Mouse (Mus musculus): ENCODE data around the gene Tra2b. TPM values are rescaled to one million over a fixed set of nuclear protein-coding genes. Genes with fewer than 3 reads are reported as not detected.

The Tra2b gene
- total and polyA plus RNA-seq, 2 experiments: 12.8 to 53.4 TPM

DNA sequence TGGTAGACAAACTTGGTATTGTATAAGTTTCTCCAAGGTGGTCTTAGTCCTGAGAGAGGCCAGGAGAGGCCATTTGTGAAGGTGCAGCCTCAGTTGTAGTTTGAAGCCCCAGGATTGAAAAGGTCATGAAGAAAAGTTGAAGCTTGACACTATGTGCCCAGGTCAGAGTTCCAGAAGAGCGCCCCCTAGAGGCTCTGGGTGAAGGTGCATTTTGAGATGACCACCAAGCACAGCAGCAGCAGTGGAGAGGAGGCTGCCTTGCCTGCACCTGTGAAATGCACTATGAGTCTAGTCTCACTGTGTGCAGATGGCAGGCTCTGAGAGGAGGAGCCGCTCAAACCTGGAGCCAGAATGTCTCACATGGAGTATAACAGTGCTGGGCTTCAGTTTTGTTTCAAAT, 27.8 kb upstream of the Tra2b start:
- Histone ChIP-seq H3K27ac (replicated peaks; ENCODE audit: insufficient read depth, low read depth, low read length) (no peak overlapping the region), H3K4me1 (ENCODE audit: control insufficient read depth, insufficient read depth, low read length) (no peaks in the 10 kb centered on the region), H3K79me2 (ENCODE audit: control insufficient read depth, insufficient read depth, low read length) (no peaks in the 10 kb centered on the region), H3K4me3 (ENCODE audit: insufficient read depth, low read depth, low read length) (no peak overlapping the region), H3K27me3 (ENCODE audit: control insufficient read depth, insufficient read depth, low read length) (no peaks in the 10 kb centered on the region), H3K36me3 (ENCODE audit: control insufficient read depth, insufficient read depth, low read length) (no peaks in the 10 kb centered on the region), H3K9ac (ENCODE audit: low read depth, low read length) (no peak overlapping the region)
- TF ChIP-seq CTCF (IDR thresholded peaks at IDR 0.05; ENCODE audit: low read depth, low read length): peak; percentile 64
- no peak for TF ChIP-seq POLR2A (IDR thresholded peaks at IDR 0.05; ENCODE audit: extremely low read depth, insufficient read depth, low read length)
- WGBS: 59% methylated on average over 2 of the region's 2 CpGs
- no peak for DNase-seq (ENCODE audit: extremely low read depth, low read depth, low spot score)

DNA sequence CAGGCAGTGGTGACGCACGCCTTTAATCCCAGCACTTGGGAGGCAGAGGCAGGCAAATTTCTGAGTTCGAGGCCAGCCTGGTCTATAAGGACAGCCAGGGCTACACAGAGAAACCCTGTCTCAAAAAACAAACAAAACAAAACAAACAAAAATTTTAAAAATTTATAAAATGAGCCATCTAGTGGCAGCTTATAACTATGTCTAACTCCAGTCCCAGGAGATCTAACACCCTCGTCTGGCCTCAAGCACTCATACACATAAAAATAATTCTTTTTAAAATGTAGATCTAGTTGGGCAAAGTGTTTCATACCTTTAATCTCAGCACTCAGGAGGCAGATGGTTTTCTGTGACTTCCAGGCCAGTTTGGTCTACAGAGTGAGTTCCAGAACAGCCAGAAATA, 26.6 kb upstream of the Tra2b start:
- H3K9ac ChIP-seq (ENCODE audit: low read depth, low read length): no peak overlapping the region
- no peaks in the 10 kb centered on the region for H3K4me1 ChIP-seq (ENCODE audit: control insufficient read depth, insufficient read depth, low read length)
- H3K27me3 ChIP-seq (ENCODE audit: control insufficient read depth, insufficient read depth, low read length): no peaks in the 10 kb centered on the region
- no peaks in the 10 kb centered on the region for H3K36me3 ChIP-seq (ENCODE audit: control insufficient read depth, insufficient read depth, low read length)
- 79% methylated on average over 4 of the region's 4 CpGs for WGBS
- no peak for DNase-seq (ENCODE audit: extremely low read depth, low read depth, low spot score)
- H3K27ac ChIP-seq (replicated peaks; ENCODE audit: insufficient read depth, low read depth, low read length): no peak overlapping the region
- no peak for TF ChIP-seq POLR2A (IDR thresholded peaks at IDR 0.05; ENCODE audit: extremely low read depth, insufficient read depth, low read length)
- no peak for TF ChIP-seq CTCF (IDR thresholded peaks at IDR 0.05; ENCODE audit: low read depth, low read length)
- H3K79me2 ChIP-seq (ENCODE audit: control insufficient read depth, insufficient read depth, low read length): no peaks in the 10 kb centered on the region
- H3K4me3 ChIP-seq (ENCODE audit: insufficient read depth, low read depth, low read length): no peak overlapping the region

DNA sequence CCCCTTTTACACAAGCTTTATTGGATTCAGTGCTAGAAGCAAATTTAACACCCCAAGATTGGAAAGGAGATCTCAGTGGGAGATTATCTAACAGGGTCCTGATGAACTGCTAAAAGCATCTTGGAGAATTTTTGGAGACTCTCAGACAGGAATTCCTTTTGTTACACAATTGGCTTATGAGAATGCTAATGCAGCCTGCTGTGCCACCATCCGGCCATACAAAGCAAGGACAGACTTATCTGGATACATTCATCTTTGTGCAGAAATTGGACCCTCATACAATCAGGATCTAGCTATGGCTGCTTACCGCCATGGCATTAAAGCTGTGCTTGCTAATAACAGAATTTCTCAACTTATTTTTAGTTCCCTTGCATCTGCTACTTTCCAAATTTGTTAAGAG, 23.8 kb upstream of the Tra2b start:
- Histone ChIP-seq H3K27ac (replicated peaks; ENCODE audit: insufficient read depth, low read depth, low read length) (no peak overlapping the region), H3K79me2 (ENCODE audit: control insufficient read depth, insufficient read depth, low read length) (no peaks in the 10 kb centered on the region), H3K36me3 (ENCODE audit: control insufficient read depth, insufficient read depth, low read length) (no peaks in the 10 kb centered on the region), H3K4me1 (ENCODE audit: control insufficient read depth, insufficient read depth, low read length) (no peaks in the 10 kb centered on the region), H3K4me3 (ENCODE audit: insufficient read depth, low read depth, low read length) (no peak overlapping the region), H3K9ac (ENCODE audit: low read depth, low read length) (no peak overlapping the region), H3K27me3 (ENCODE audit: control insufficient read depth, insufficient read depth, low read length) (no peaks in the 10 kb centered on the region)
- no peak for DNase-seq (ENCODE audit: extremely low read depth, low read depth, low spot score)
- TF ChIP-seq CTCF (IDR thresholded peaks at IDR 0.05; ENCODE audit: low read depth, low read length): no peak
- no peak for TF ChIP-seq POLR2A (IDR thresholded peaks at IDR 0.05; ENCODE audit: extremely low read depth, insufficient read depth, low read length)
- 85% methylated on average over 2 of the region's 2 CpGs for WGBS

DNA sequence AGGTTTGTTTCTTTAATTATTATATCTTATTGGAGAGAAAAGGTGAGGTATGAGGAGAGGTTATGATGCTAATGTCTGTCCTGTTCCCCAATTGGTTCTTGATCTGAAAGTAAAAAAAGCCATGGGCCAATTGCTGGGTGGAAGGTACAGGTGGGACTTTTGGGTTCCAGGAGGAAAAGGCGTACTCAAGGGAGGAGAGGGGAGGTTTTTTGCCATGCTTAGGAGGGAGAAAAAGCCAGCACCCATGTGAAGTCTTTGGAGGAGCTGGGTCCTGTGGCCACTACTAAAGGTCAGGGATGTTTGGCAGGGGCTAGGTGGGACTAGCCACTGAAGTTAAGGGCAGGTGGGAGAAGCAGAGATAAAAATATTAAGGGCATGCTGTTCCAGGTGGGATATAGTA, 21.2 kb upstream of the Tra2b start:
- H3K4me3 ChIP-seq (ENCODE audit: insufficient read depth, low read depth, low read length): no peak overlapping the region
- H3K27me3 ChIP-seq (ENCODE audit: control insufficient read depth, insufficient read depth, low read length): no peaks in the 10 kb centered on the region
- no peak overlapping the region for H3K9ac ChIP-seq (ENCODE audit: low read depth, low read length)
- TF ChIP-seq CTCF (IDR thresholded peaks at IDR 0.05; ENCODE audit: low read depth, low read length) (no peak), POLR2A (IDR thresholded peaks at IDR 0.05; ENCODE audit: extremely low read depth, insufficient read depth, low read length) (no peak)
- H3K4me1 ChIP-seq (ENCODE audit: control insufficient read depth, insufficient read depth, low read length): no peaks in the 10 kb centered on the region
- H3K36me3 ChIP-seq (ENCODE audit: control insufficient read depth, insufficient read depth, low read length): no peaks in the 10 kb centered on the region
- 100% methylated on average over 1 of the region's 1 CpGs for WGBS
- no peak overlapping the region for H3K27ac ChIP-seq (replicated peaks; ENCODE audit: insufficient read depth, low read depth, low read length)
- H3K79me2 ChIP-seq (ENCODE audit: control insufficient read depth, insufficient read depth, low read length): no peaks in the 10 kb centered on the region
- no peak for DNase-seq (ENCODE audit: extremely low read depth, low read depth, low spot score)

DNA sequence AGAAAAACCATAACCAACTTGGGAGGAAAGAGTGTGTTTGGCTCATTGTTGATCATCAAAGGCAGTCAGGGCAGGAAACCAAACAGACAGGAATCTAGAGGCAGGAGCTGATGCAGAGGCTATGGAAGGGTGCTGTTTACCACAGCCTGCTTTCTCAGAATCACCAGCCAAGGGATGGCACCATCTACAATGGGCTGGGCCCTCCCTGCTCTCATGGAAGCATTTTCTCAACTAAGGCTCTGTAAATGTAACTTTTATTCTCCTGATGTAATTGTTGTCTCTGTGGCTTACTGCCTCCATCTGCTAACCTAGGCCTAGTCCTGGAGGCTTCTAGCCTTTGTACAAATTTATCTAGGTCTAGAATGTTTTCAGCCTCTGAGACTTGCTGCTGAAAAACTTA, 10.7 kb upstream of the Tra2b start:
- H3K27ac ChIP-seq (replicated peaks; ENCODE audit: insufficient read depth, low read depth, low read length): no peak overlapping the region
- no peaks in the 10 kb centered on the region for H3K27me3 ChIP-seq (ENCODE audit: control insufficient read depth, insufficient read depth, low read length)
- no peak for TF ChIP-seq POLR2A (IDR thresholded peaks at IDR 0.05; ENCODE audit: extremely low read depth, insufficient read depth, low read length)
- no peak for TF ChIP-seq CTCF (IDR thresholded peaks at IDR 0.05; ENCODE audit: low read depth, low read length)
- no peaks in the 10 kb centered on the region for H3K36me3 ChIP-seq (ENCODE audit: control insufficient read depth, insufficient read depth, low read length)
- no peaks in the 10 kb centered on the region for H3K79me2 ChIP-seq (ENCODE audit: control insufficient read depth, insufficient read depth, low read length)
- H3K9ac ChIP-seq (ENCODE audit: low read depth, low read length): no peak overlapping the region
- no peak overlapping the region for H3K4me3 ChIP-seq (ENCODE audit: insufficient read depth, low read depth, low read length)
- no peak for DNase-seq (ENCODE audit: extremely low read depth, low read depth, low spot score)
- H3K4me1 ChIP-seq (ENCODE audit: control insufficient read depth, insufficient read depth, low read length): no peaks in the 10 kb centered on the region

DNA sequence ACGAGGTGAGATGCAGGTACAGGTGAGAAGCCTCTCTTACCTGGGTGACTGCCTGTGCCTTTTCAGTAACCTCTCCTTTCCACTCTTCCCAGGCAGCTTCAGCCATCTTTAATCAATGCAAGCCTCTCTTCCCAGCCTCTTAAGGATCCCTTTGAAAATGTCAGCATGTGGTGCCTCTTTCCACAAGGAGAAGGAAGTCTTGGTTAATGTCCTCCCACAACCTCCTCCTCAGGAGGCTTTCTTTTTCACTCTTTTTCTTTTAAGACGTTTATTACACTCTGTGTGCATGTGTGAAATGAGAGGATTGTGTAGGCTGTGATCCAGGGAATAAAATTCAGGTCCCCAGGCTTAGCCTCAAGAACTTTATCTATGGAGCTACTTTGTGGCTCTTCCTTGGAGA, 9.3 kb upstream of the Tra2b start:
- no peaks in the 10 kb centered on the region for H3K27me3 ChIP-seq (ENCODE audit: control insufficient read depth, insufficient read depth, low read length)
- no peaks in the 10 kb centered on the region for H3K79me2 ChIP-seq (ENCODE audit: control insufficient read depth, insufficient read depth, low read length)
- no peak overlapping the region for H3K27ac ChIP-seq (replicated peaks; ENCODE audit: insufficient read depth, low read depth, low read length)
- H3K4me1 ChIP-seq (ENCODE audit: control insufficient read depth, insufficient read depth, low read length): no peaks in the 10 kb centered on the region
- H3K4me3 ChIP-seq (ENCODE audit: insufficient read depth, low read depth, low read length): no peak overlapping the region
- no peak overlapping the region for H3K9ac ChIP-seq (ENCODE audit: low read depth, low read length)
- TF ChIP-seq POLR2A (IDR thresholded peaks at IDR 0.05; ENCODE audit: extremely low read depth, insufficient read depth, low read length): no peak
- TF ChIP-seq CTCF (IDR thresholded peaks at IDR 0.05; ENCODE audit: low read depth, low read length): no peak
- no peak for DNase-seq (ENCODE audit: extremely low read depth, low read depth, low spot score)
- no peaks in the 10 kb centered on the region for H3K36me3 ChIP-seq (ENCODE audit: control insufficient read depth, insufficient read depth, low read length)
- 68% methylated on average over 2 of the region's 2 CpGs for WGBS
